Mouse (Mus musculus): Measurements from ENCODE around the gene Tns3.

DNA sequence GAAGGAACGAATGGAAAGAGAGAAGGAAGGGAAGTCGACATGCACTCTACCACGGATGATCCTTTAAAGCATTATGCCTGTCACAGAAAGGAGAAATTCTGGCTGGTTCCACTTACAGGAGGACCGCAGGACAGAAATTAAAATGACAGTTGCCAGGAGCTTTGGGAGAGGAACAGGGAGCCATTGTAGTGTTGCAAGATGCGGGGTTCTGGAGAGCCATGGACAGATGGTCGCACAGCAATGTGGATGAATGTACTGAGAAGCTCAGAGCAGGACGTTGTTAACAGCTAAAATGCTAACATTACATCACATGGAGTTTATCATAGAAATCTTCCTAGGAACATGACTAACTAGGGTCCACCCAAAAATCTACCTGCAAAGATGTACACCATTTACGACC lies 6.8 kb downstream of the Tns3 start:
- no peak for TF ChIP-seq MYOD1 (IDR thresholded peaks at IDR 0.05; ENCODE audit: control insufficient read depth, insufficient read length, low read depth)
- TF ChIP-seq CTCF (IDR thresholded peaks at IDR 0.05; ENCODE audit: control insufficient read depth, insufficient read depth, insufficient read length), result no peak

All from C2C12 (cell line).